Mouse (Mus musculus) midbrain, postnatal 0 days (tissue): ENCODE measurements at regions not wholly inside any gene's neighbourhood (a gene's known extent, or its start where the extent isn't known, plus 50 kb on each side); places are given as distances from the start of the nearest gene placed in this dataset.

ENCODE experiments used
- ATAC-seq: fragments of 200-750 bp; cut with Nextera tagmentation; 2 replicates; pipeline ENCODE4 v1.8.0; 2017; ENCODE audit warnings: moderate number of reproducible peaks, mild to moderate bottlenecking, moderate TSS enrichment, moderate library complexity; ENCODE audit not compliant: low FRiP score
- DNase-seq: peaks from one replicate; pipeline ENCODE4 v3.0.0-alpha.2; 2015; ENCODE audit warnings: low spot score
- H3K27ac ChIP-seq: fragments of 300-500 bp; sonication (generic); 2 replicates; pipeline ENCODE4 v1.5.1; 2014; ENCODE audit warnings: low read depth, mild to moderate bottlenecking, low read length, mixed read lengths
- H3K27me3 ChIP-seq: fragments of 300-500 bp; sonication (generic); 2 replicates; pipeline ENCODE4 v1.6.1; 2014; ENCODE audit warnings: low read length, control low read depth, mixed read lengths; ENCODE audit not compliant: insufficient read depth
- H3K36me3 ChIP-seq: fragments of 300-500 bp; sonication (generic); 2 replicates; pipeline ENCODE4 v1.6.1; 2014; ENCODE audit warnings: low read length, control low read depth, mixed read lengths; ENCODE audit not compliant: insufficient read depth
- H3K4me1 ChIP-seq: fragments of 300-500 bp; sonication (generic); 2 replicates; pipeline ENCODE4 v1.6.1; 2014; ENCODE audit warnings: mild to moderate bottlenecking, control low read depth, antibody characterized with exemption, low read length, mixed read lengths; ENCODE audit not compliant: insufficient read depth
- H3K4me2 ChIP-seq: fragments of 300-500 bp; sonication (generic); 2 replicates; pipeline ENCODE4 v1.6.1; 2014; ENCODE audit warnings: low read depth, mild to moderate bottlenecking, low read length, mixed read lengths; ENCODE audit not compliant: poor library complexity, severe bottlenecking
- H3K4me3 ChIP-seq: fragments of 300-500 bp; sonication (generic); 2 replicates; pipeline ENCODE4 v1.5.1; 2014; ENCODE audit warnings: low read depth, mild to moderate bottlenecking, low read length, moderate library complexity
- H3K9ac ChIP-seq: fragments of 300-500 bp; sonication (generic); replicated peaks from 2 replicates; pipeline ENCODE4 v1.6.1; 2014; ENCODE audit warnings: mild to moderate bottlenecking, low read length, moderate library complexity, mixed read lengths; ENCODE audit not compliant: poor library complexity, severe bottlenecking
- H3K9me3 ChIP-seq: fragments of 300-500 bp; sonication (generic); 2 replicates; pipeline ENCODE4 v1.6.1; 2016; ENCODE audit warnings: low read length, control low read depth
- CTCF ChIP-seq: IDR thresholded peaks from 2 replicates; pipeline ENCODE4 v1.5.1; 2016; ENCODE audit warnings: antibody characterized with exemption, mild to moderate bottlenecking
- WGBS: fragments of 180-500 bp; shearing (Covaris S2); extraction: QIAGEN DNeasy Blood & Tissue Kit; methylation state at CpG from one replicate; pipeline ENCODE4 v1.1.7; 2014; 5-methylcytosine and 5-hydroxymethylcytosine counted together

GRCm38 (mm10) chr3:39809586-39809985, 721.5 kb upstream of the Intu start:
- Histone ChIP-seq H3K9me3 (no peaks in the 10 kb centered on the region), H3K4me3 (no peak overlapping the region), H3K4me1 (no peaks in the 10 kb centered on the region), H3K27me3 (no peaks in the 10 kb centered on the region), H3K4me2 (no peak overlapping the region), H3K9ac (no peak overlapping the region), H3K36me3 (no peaks in the 10 kb centered on the region), H3K27ac (no peak overlapping the region)
- DNase-seq (no peak), ATAC-seq (no peak)
- WGBS, result 97% methylated on average over 1 of the region's 1 CpGs
- no peak for TF ChIP-seq CTCF

GRCm38 (mm10) chr3:39814814-39815213, 716.3 kb upstream of the Intu start:
- Histone ChIP-seq H3K4me2 (no peak overlapping the region), H3K36me3 (no peaks in the 10 kb centered on the region), H3K4me1 (no peaks in the 10 kb centered on the region), H3K27ac (no peak overlapping the region), H3K27me3 (no peaks in the 10 kb centered on the region), H3K9ac (no peak overlapping the region), H3K4me3 (no peak overlapping the region), H3K9me3 (no peaks in the 10 kb centered on the region)
- 31% methylated on average over 6 of the region's 6 CpGs for WGBS
- peak; percentile 84 for DNase-seq
- TF ChIP-seq CTCF, result peak; percentile 92
- peak; percentile 54; the same call in 1 of the 2 replicates for ATAC-seq

- Histone ChIP-seq H3K9ac (no peak overlapping the region), H3K36me3 (no peaks in the 10 kb centered on the region), H3K4me2 (no peak overlapping the region), H3K4me3 (no peak overlapping the region), H3K4me1 (no peaks in the 10 kb centered on the region), H3K9me3 (no peaks in the 10 kb centered on the region), H3K27me3 (no peaks in the 10 kb centered on the region), H3K27ac (no peak overlapping the region)
- 88% methylated on average over 8 of the region's 8 CpGs for WGBS
- DNase-seq (no peak), ATAC-seq (no peak)
- no peak for TF ChIP-seq CTCF
Measured at GRCm38 (mm10) chr3:39830488-39831056, 700.5 kb upstream of the Intu start.

- 40% methylated on average over 6 of the region's 6 CpGs for WGBS
- no peak for TF ChIP-seq CTCF
- H3K4me3 ChIP-seq, result no peak overlapping the region
- H3K27ac ChIP-seq, result no peak overlapping the region
- DNase-seq (peak; percentile 55), ATAC-seq (peak; percentile 62)
- H3K9ac ChIP-seq, result no peak overlapping the region
- no peaks in the 10 kb centered on the region for H3K4me1 ChIP-seq
- H3K4me2 ChIP-seq, result no peak overlapping the region
- H3K9me3 ChIP-seq, result no peaks in the 10 kb centered on the region
- H3K36me3 ChIP-seq, result no peaks in the 10 kb centered on the region
- no peaks in the 10 kb centered on the region for H3K27me3 ChIP-seq
Measured at GRCm38 (mm10) chr3:39838377-39839145, 692.5 kb upstream of the Intu start.

- Histone ChIP-seq H3K4me1 (no peaks in the 10 kb centered on the region), H3K9ac (no peak overlapping the region), H3K27me3 (no peaks in the 10 kb centered on the region), H3K4me3 (no peak overlapping the region), H3K36me3 (no peaks in the 10 kb centered on the region), H3K27ac (no peak overlapping the region), H3K4me2 (no peak overlapping the region), H3K9me3 (no peaks in the 10 kb centered on the region)
- ATAC-seq (no peak), DNase-seq (no peak)
- no peak for TF ChIP-seq CTCF
- WGBS, result 87% methylated on average over 5 of the region's 5 CpGs
Measured at GRCm38 (mm10) chr3:39840946-39841345, 690.1 kb upstream of the Intu start.

GRCm38 (mm10) chr3:39845123-39845522, 686.0 kb upstream of the Intu start:
- Histone ChIP-seq H3K9me3 (no peaks in the 10 kb centered on the region), H3K27ac (no peak overlapping the region), H3K36me3 (no peaks in the 10 kb centered on the region), H3K4me3 (no peak overlapping the region), H3K4me2 (no peak overlapping the region), H3K27me3 (no peaks in the 10 kb centered on the region), H3K9ac (no peak overlapping the region), H3K4me1 (no peaks in the 10 kb centered on the region)
- DNase-seq (no peak), ATAC-seq (no peak)
- WGBS, result 91% methylated on average over 2 of the region's 2 CpGs
- no peak for TF ChIP-seq CTCF
